Mouse (Mus musculus) myocyte (in vitro differentiated cells): Measurements from ENCODE around the gene 3110018I06Rik. TPM values are rescaled to one million over a fixed set of nuclear protein-coding genes. Genes with fewer than 3 reads are reported as not detected.

ENCODE experiments used
- H3K27me3 ChIP-seq: one replicate; pipeline ENCODE4 v1.6.1; 2011; ENCODE audit not compliant: control insufficient read depth, insufficient read depth, insufficient read length
- H3K36me3 ChIP-seq: one replicate; pipeline ENCODE4 v1.6.1; 2011; ENCODE audit not compliant: control insufficient read depth, insufficient read depth
- H3K4me2 ChIP-seq: one replicate; pipeline ENCODE4 v1.6.1; 2011; ENCODE audit warnings: low read depth, control low read depth
- H3K4me3 ChIP-seq: one replicate; pipeline ENCODE4 v1.5.1; 2011; ENCODE audit warnings: mild to moderate bottlenecking, control low read depth, moderate library complexity
- H3K79me2 ChIP-seq: one replicate; pipeline ENCODE4 v1.6.1; 2011; ENCODE audit not compliant: control insufficient read depth, insufficient read depth
- H3ac ChIP-seq: one replicate; pipeline ENCODE4 v1.6.1; 2011; ENCODE audit not compliant: control insufficient read depth, insufficient read length
- CEBPB ChIP-seq: IDR thresholded peaks from 2 replicates; pipeline ENCODE4 v1.6.1; 2011; ENCODE audit warnings: mild to moderate bottlenecking, moderate library complexity; ENCODE audit not compliant: poor library complexity, insufficient read depth, severe bottlenecking
- E2F4 ChIP-seq: IDR thresholded peaks from one replicate; pipeline ENCODE4 v1.6.1; 2011; ENCODE audit warnings: mild to moderate bottlenecking, control low read depth, moderate library complexity; ENCODE audit not compliant: insufficient read depth
- MAX ChIP-seq: IDR thresholded peaks from one replicate; pipeline ENCODE4 v1.6.1; 2011; ENCODE audit warnings: low read depth, mild to moderate bottlenecking, control low read depth
- MYOD1 ChIP-seq, 3 experiments: IDR thresholded peaks; one replicate each; pipeline ENCODE4 v1.6.1; 2011; ENCODE audit warnings: control low read depth in 2 of 3, low read depth in 2 of 3, mild to moderate bottlenecking in 2 of 3, moderate library complexity in 1 of 3; ENCODE audit not compliant: insufficient read length in 2 of 3, control insufficient read depth in 1 of 3
- MYOG ChIP-seq, 3 experiments: IDR thresholded peaks; one replicate each; pipeline ENCODE4 v1.6.1; 2011; ENCODE audit warnings: control low read depth in 2 of 3, low read depth in 2 of 3, mild to moderate bottlenecking in 2 of 3; ENCODE audit not compliant: insufficient read length in 2 of 3, control insufficient read depth in 1 of 3, insufficient read depth in 1 of 3
- POLR2A ChIP-seq: IDR thresholded peaks from one replicate; pipeline ENCODE4 v1.6.1; 2011; ENCODE audit warnings: low read depth, mild to moderate bottlenecking, control low read depth, moderate library complexity; ENCODE audit not compliant: insufficient read length
- POLR2AphosphoS2 ChIP-seq: IDR thresholded peaks from one replicate; pipeline ENCODE4 v1.6.1; 2011; ENCODE audit warnings: low read depth, control low read depth; ENCODE audit not compliant: insufficient read length
- REST ChIP-seq: IDR thresholded peaks from one replicate; pipeline ENCODE4 v1.6.1; 2011; ENCODE audit warnings: mild to moderate bottlenecking, control low read depth, moderate library complexity; ENCODE audit not compliant: insufficient read depth, insufficient read length
- SRF ChIP-seq: IDR thresholded peaks from one replicate; pipeline ENCODE4 v1.6.1; 2011; ENCODE audit warnings: low read depth; ENCODE audit not compliant: control insufficient read depth, insufficient read length
- TCF12 ChIP-seq: IDR thresholded peaks from one replicate; pipeline ENCODE4 v1.6.1; 2011; ENCODE audit warnings: mild to moderate bottlenecking, control low read depth; ENCODE audit not compliant: poor library complexity, insufficient read depth, severe bottlenecking
- TCF3 ChIP-seq: IDR thresholded peaks from one replicate; pipeline ENCODE4 v1.6.1; 2011; ENCODE audit warnings: low read depth, control low read depth; ENCODE audit not compliant: insufficient read length
- USF1 ChIP-seq: IDR thresholded peaks from one replicate; pipeline ENCODE4 v1.6.1; 2011; ENCODE audit warnings: low read depth, mild to moderate bottlenecking, control low read depth, moderate library complexity
- polyA plus RNA-seq: library from polyadenylated mRNA; unstranded; fragments of >200 nt; fragmentation: generic; extraction: Trizol; gene quantifications from one replicate; pipeline ENCODE4 v1.2.1, GENCODE M21; 2012; ENCODE audit warnings: missing spikeins

3110018I06Rik gene
- polyA plus RNA-seq, 1 experiment, result not detected

- Histone ChIP-seq H3K4me2 (no peak overlapping the region), H3K79me2 (no peaks in the 10 kb centered on the region), H3ac (no peak overlapping the region), H3K4me3 (no peak overlapping the region), H3K36me3 (no peaks in the 10 kb centered on the region), H3K27me3 (no peaks in the 10 kb centered on the region)
- no peak for TF ChIP-seq POLR2AphosphoS2
- no peak for TF ChIP-seq TCF12
- TF ChIP-seq POLR2A, result no peak
- no peak for TF ChIP-seq USF1
- no peak for TF ChIP-seq TCF3
- TF ChIP-seq MAX, result no peak
- no peak for TF ChIP-seq MYOD1 (IDR thresholded peaks at IDR 0.05; ENCODE audit: control insufficient read depth in 1 of 3, insufficient read length in 2 of 3, low read depth in 2 of 3)
- no peak for TF ChIP-seq MYOG (IDR thresholded peaks at IDR 0.05; ENCODE audit: control insufficient read depth in 1 of 3, insufficient read depth in 1 of 3, insufficient read length in 2 of 3, low read depth in 2 of 3)
- TF ChIP-seq CEBPB, result no peak
- TF ChIP-seq E2F4, result no peak
- no peak for TF ChIP-seq REST
Observed at GRCm38 (mm10) chr12:107496924-107497323, 8.5 kb downstream of the 3110018I06Rik start.

- Histone ChIP-seq H3K27me3 (no peaks in the 10 kb centered on the region), H3ac (no peak overlapping the region), H3K79me2 (no peaks in the 10 kb centered on the region), H3K4me3 (no peak overlapping the region), H3K36me3 (no peaks in the 10 kb centered on the region), H3K4me2 (no peak overlapping the region)
- TF ChIP-seq CEBPB, result no peak
- TF ChIP-seq POLR2A, result no peak
- TF ChIP-seq TCF12, result no peak
- TF ChIP-seq E2F4, result no peak
- no peak for TF ChIP-seq MYOD1 (IDR thresholded peaks at IDR 0.05; ENCODE audit: control insufficient read depth in 1 of 3, insufficient read length in 2 of 3, low read depth in 2 of 3)
- no peak for TF ChIP-seq SRF
- TF ChIP-seq MAX, result no peak
- TF ChIP-seq POLR2AphosphoS2, result no peak
- no peak for TF ChIP-seq REST
- no peak for TF ChIP-seq MYOG (IDR thresholded peaks at IDR 0.05; ENCODE audit: control insufficient read depth in 1 of 3, insufficient read depth in 1 of 3, insufficient read length in 2 of 3, low read depth in 2 of 3)
- TF ChIP-seq USF1, result no peak
Observed at GRCm38 (mm10) chr12:107509661-107510237, 21.3 kb downstream of the 3110018I06Rik start.

GRCm38 (mm10) chr12:107511112-107511511, 22.7 kb downstream of the 3110018I06Rik start:
- Histone ChIP-seq H3K4me2 (no peak overlapping the region), H3K4me3 (no peak overlapping the region), H3K79me2 (no peaks in the 10 kb centered on the region), H3K27me3 (no peaks in the 10 kb centered on the region), H3K36me3 (no peaks in the 10 kb centered on the region), H3ac (no peak overlapping the region)
- no peak for TF ChIP-seq POLR2AphosphoS2

GRCm38 (mm10) chr12:107516265-107517217, 28.1 kb downstream of the 3110018I06Rik start:
- Histone ChIP-seq H3ac (no peak overlapping the region), H3K4me3 (no peak overlapping the region), H3K27me3 (no peaks in the 10 kb centered on the region), H3K79me2 (no peaks in the 10 kb centered on the region), H3K4me2 (no peak overlapping the region), H3K36me3 (no peaks in the 10 kb centered on the region)
- no peak for TF ChIP-seq REST
- no peak for TF ChIP-seq POLR2AphosphoS2
- no peak for TF ChIP-seq POLR2A
- TF ChIP-seq TCF3, result no peak
- no peak for TF ChIP-seq CEBPB
- no peak for TF ChIP-seq MYOG (IDR thresholded peaks at IDR 0.05; ENCODE audit: control insufficient read depth in 1 of 3, insufficient read depth in 1 of 3, insufficient read length in 2 of 3, low read depth in 2 of 3)
- no peak for TF ChIP-seq SRF
- TF ChIP-seq MAX, result no peak
- TF ChIP-seq TCF12, result no peak
- TF ChIP-seq E2F4, result no peak
- TF ChIP-seq MYOD1 (IDR thresholded peaks at IDR 0.05; ENCODE audit: control insufficient read depth in 1 of 3, insufficient read length in 2 of 3, low read depth in 2 of 3), result no peak
- TF ChIP-seq USF1, result no peak
